Mouse (Mus musculus) heart, embryonic 11.5 days (tissue): ENCODE measurements around the gene Acp7. TPM values are rescaled to one million over a fixed set of nuclear protein-coding genes. Genes with fewer than 3 reads are reported as not detected.
A peak's percentile ranks its signal among the peaks of the same experiment; 100 is the strongest.

Experiments
- ATAC-seq: fragments of 200-750 bp; cut with Nextera tagmentation; replicated peaks from 2 replicates; pipeline ENCODE4 v1.8.0; 2017; ENCODE audit warnings: moderate library complexity; ENCODE audit not compliant: insufficient number of reproducible peaks, low FRiP score, low TSS enrichment
- H3K27ac ChIP-seq: fragments of 300-500 bp; sonication (generic); 2 replicates; pipeline ENCODE4 v1.5.1; 2014; ENCODE audit warnings: mild to moderate bottlenecking, low read depth, low read length
- H3K27me3 ChIP-seq: fragments of 300-500 bp; sonication (generic); 2 replicates; pipeline ENCODE4 v1.6.1; 2014; ENCODE audit warnings: mild to moderate bottlenecking, low read length, mixed read lengths; ENCODE audit not compliant: control insufficient read depth, insufficient read depth
- H3K36me3 ChIP-seq: fragments of 300-500 bp; sonication (generic); 2 replicates; pipeline ENCODE4 v1.6.1; 2014; ENCODE audit warnings: mild to moderate bottlenecking, low read length, moderate library complexity, mixed read lengths; ENCODE audit not compliant: control insufficient read depth, insufficient read depth
- H3K4me1 ChIP-seq: fragments of 300-500 bp; sonication (generic); 2 replicates; pipeline ENCODE4 v1.6.1; 2014; ENCODE audit warnings: low read length; ENCODE audit not compliant: control insufficient read depth, insufficient read depth
- H3K4me2 ChIP-seq: fragments of 300-500 bp; sonication (generic); 2 replicates; pipeline ENCODE4 v1.6.1; 2014; ENCODE audit warnings: mild to moderate bottlenecking, moderate library complexity
- H3K4me3 ChIP-seq: fragments of 300-500 bp; sonication (generic); 2 replicates; pipeline ENCODE4 v1.5.1; 2014; ENCODE audit warnings: low read depth, low read length
- H3K9ac ChIP-seq: fragments of 300-500 bp; sonication (generic); 2 replicates; pipeline ENCODE4 v1.6.1; 2014; ENCODE audit warnings: mild to moderate bottlenecking, low read depth, low read length, moderate library complexity
- H3K9me3 ChIP-seq: fragments of 300-500 bp; sonication (generic); replicated peaks from 2 replicates; pipeline ENCODE4 v1.6.1; 2016; ENCODE audit warnings: low read length; ENCODE audit not compliant: control insufficient read depth
- WGBS: fragments of 180-500 bp; shearing (Covaris S2); extraction: QIAGEN DNeasy Blood & Tissue Kit; methylation state at CpG from one replicate; pipeline ENCODE4 v1.1.7; 2014; ENCODE audit not compliant: insufficient replicate concordance; 5-methylcytosine and 5-hydroxymethylcytosine counted together
- polyA plus RNA-seq: library from polyadenylated mRNA; unstranded; fragments of >200 nt; fragmentation: Nextera tagmentation; extraction: Ambion mirVana; gene quantifications from 2 replicates; pipeline ENCODE4 v1.2.1, GENCODE M21; 2014

Acp7 gene
- polyA plus RNA-seq, 1 experiment from 2014 or later: not detected

DNA sequence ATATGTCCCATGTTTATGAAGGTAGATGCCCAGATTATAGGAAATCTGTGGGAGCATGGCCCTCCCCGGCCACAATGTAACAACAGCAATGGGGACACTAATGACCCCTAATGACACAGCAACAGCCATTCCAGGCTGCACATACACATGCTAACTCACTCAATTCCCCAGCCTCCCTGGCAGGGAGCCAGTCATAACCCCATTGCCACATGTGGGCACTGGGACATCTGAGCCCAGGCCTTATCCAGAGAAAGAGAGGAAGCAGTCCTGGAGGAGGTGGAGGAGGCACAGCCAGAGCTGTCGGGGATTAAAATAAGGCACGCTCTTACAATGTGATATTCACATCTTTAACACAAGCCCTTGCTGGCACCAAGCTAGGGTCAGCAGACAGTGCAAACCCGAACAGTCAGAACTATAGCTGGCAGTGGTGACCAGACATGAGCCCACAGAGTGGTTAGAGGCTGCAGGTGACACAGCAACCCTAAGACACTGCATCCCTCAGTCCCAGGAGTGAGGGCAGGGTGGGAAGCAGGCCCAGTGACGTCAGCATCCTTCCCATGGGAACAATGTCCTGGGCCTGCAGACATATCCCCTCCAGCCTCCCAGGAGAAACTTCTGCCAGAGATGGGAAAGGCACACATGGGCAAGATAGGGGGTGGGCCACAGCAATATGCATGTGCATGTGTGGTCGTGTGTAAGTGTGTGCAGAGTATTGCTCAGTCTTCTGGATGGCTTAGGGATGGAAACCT is 44.3 kb downstream of the Acp7 start:
- H3K4me2 ChIP-seq: no peak overlapping the region
- H3K27ac ChIP-seq: peak overlapping the region; percentile 73
- H3K27me3 ChIP-seq: no peaks in the 10 kb centered on the region
- H3K4me3 ChIP-seq: no peak overlapping the region
- 56% methylated on average over 6 of the region's 6 CpGs for WGBS
- no peak for ATAC-seq
- H3K4me1 ChIP-seq: peaks cover 62% of the 10 kb centered on the region
- H3K36me3 ChIP-seq: no peaks in the 10 kb centered on the region
- no peaks in the 10 kb centered on the region for H3K9me3 ChIP-seq
- H3K9ac ChIP-seq: 0 out of 2 replicates have a peak overlapping the region, but pooled peaks have one; percentile 12

- WGBS: 73% methylated on average over 6 of the region's 6 CpGs
- Histone ChIP-seq H3K27me3 (no peaks in the 10 kb centered on the region), H3K9ac (no peak overlapping the region), H3K36me3 (no peaks in the 10 kb centered on the region), H3K4me2 (no peak overlapping the region), H3K9me3 (no peaks in the 10 kb centered on the region), H3K27ac (peak overlapping the region; percentile 18; the same call in 1 of the 2 replicates), H3K4me3 (no peak overlapping the region), H3K4me1 (peaks cover 62% of the 10 kb centered on the region)
- no peak for ATAC-seq
Observed at GRCm38 (mm10) chr7:28585001-28585400, 46.1 kb downstream of the Acp7 start.

DNA sequence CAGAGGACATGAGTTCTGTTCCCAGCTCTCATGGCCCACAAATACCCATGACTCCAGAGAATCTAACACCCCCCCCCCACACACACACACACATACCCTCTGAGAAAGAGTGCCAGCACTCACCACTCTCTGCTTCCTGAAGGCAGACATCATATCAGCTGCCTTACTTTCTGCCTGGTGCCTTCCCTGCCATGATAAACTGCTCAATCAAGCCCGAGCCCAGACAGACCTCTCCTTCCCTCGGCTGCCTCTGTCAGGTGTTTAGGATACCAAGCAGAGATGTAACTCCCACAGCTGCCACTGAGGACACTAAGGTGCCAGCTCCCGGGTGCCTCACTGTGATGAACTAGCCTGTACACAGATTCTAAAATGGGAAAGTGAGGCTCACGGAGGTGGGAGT is 46.7 kb downstream of the Acp7 start:
- ATAC-seq: no peak
- H3K27ac ChIP-seq: peak overlapping the region; percentile 18; the same call in 1 of the 2 replicates
- H3K4me1 ChIP-seq: peaks cover 62% of the 10 kb centered on the region
- 34% methylated on average over 4 of the region's 4 CpGs for WGBS
- H3K4me2 ChIP-seq: no peak overlapping the region
- no peaks in the 10 kb centered on the region for H3K27me3 ChIP-seq
- no peak overlapping the region for H3K9ac ChIP-seq
- no peak overlapping the region for H3K4me3 ChIP-seq
- H3K36me3 ChIP-seq: no peaks in the 10 kb centered on the region
- H3K9me3 ChIP-seq: no peaks in the 10 kb centered on the region

DNA sequence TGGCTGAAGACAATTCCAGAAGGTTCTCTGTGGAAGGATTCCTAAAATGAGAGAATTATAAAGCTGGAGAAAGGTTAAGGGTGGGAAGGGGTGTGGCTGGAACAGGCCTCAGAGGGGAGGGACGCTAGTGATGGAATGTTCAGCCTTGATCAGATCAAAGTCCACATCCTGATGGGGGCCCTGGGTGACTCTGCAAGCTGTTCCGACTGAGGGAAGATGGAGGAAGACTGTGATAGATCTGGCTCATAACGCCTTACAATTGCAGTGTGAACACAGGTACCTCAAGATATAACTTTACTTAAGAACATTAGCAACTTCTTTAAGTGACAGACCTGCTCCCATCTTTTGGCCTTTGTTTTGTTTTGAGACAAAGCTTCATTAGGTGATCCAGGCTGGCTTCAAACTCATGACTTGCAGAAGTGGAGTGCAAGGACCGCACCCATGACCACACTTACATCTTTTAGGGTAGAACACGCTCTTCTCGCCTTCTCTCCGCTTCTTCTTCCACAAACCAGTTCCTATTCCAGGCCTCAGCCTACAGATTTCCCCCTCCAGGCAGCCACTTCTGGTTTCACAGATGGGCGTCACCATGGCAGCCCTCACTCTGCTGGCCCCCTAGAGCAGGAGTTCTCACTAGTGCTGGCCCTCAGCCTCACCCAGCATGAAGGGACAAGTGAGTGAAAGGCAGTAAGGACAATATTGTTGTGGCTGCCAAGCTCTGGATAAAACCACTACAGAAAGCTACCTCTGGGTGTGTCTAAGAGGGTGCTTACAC is 47.4 kb downstream of the Acp7 start:
- Histone ChIP-seq H3K4me1 (peaks cover 68% of the 10 kb centered on the region), H3K4me2 (no peak overlapping the region), H3K27ac (peak overlapping the region; percentile 18; the same call in 1 of the 2 replicates), H3K9ac (no peak overlapping the region), H3K4me3 (no peak overlapping the region), H3K9me3 (no peaks in the 10 kb centered on the region), H3K36me3 (no peaks in the 10 kb centered on the region), H3K27me3 (no peaks in the 10 kb centered on the region)
- WGBS: 66% methylated on average over 8 of the region's 8 CpGs
- ATAC-seq: no peak

DNA sequence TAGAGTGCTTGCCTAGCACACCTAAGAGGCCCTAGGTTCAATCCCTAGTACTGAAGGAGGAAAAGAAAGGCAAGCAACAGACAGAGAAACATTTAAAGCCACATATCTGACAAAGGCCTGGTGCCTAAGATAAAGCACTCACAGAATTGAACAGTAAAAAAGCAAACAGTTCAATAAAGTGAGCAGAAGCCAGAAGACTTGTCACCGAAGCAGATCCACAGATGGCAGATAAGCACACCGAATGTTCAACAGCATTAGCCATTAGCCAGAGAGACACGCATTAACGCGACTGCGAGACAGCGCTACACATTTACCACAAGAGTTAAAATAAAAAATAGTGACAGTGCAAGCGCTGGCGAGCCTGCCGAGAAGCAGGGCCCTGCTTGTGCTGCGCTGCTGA is 48.3 kb downstream of the Acp7 start:
- H3K9ac ChIP-seq: no peak overlapping the region
- no peaks in the 10 kb centered on the region for H3K36me3 ChIP-seq
- H3K4me3 ChIP-seq: no peak overlapping the region
- H3K9me3 ChIP-seq: no peaks in the 10 kb centered on the region
- 75% methylated on average over 11 of the region's 11 CpGs for WGBS
- H3K27ac ChIP-seq: 0 out of 2 replicates have a peak overlapping the region, but pooled peaks have one; percentile 25
- H3K27me3 ChIP-seq: no peaks in the 10 kb centered on the region
- H3K4me2 ChIP-seq: no peak overlapping the region
- no peak for ATAC-seq
- peaks cover 70% of the 10 kb centered on the region for H3K4me1 ChIP-seq

DNA sequence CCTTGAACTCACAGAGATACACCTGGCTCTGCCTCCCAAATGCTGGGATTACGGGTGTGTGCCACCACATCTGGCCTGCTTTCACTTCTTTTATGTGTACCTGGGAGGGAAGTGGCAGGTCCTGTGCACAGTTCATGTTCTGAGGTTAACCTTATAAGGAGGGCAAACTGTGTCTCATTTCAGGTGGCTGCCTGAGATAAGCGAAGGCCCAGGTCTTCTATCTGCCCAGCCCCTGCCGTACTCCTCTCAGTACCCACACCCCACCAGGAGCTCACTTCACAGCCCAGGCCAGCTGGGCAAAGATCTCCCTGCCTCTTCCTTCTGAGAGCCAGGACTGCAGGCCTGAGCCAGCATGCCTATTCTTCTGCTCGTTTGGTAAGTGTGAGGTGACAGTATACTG is 49.4 kb downstream of the Acp7 start:
- no peak for ATAC-seq
- 77% methylated on average over 4 of the region's 4 CpGs for WGBS
- H3K27ac ChIP-seq: no peak overlapping the region
- H3K27me3 ChIP-seq: no peaks in the 10 kb centered on the region
- H3K4me2 ChIP-seq: no peak overlapping the region
- no peak overlapping the region for H3K4me3 ChIP-seq
- H3K9me3 ChIP-seq: no peaks in the 10 kb centered on the region
- H3K9ac ChIP-seq: no peak overlapping the region
- peaks cover 70% of the 10 kb centered on the region for H3K4me1 ChIP-seq
- H3K36me3 ChIP-seq: no peaks in the 10 kb centered on the region

DNA sequence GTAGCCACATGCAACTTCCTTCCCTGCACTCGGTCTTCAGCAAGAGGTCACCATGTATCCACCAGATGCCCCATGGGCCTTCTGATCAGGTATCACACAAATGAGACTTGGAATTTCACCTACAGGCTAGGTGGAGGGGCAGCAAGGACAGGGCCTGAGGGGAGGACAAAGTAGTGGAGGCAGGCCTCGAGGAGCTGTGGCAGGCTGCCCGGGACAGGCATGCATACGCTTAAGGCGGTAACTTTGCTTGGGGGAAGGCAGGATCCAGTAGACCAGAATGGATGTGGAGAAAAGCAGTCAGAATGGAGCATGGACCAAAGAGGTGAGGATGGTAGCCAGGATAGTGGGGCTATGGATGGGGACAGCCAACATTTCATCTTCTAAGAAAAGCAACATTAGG is 51.3 kb downstream of the Acp7 start:
- ATAC-seq: no peak
- WGBS: 81% methylated on average over 5 of the region's 5 CpGs
- H3K4me1 ChIP-seq: peaks cover 64% of the 10 kb centered on the region

GRCm38 (mm10) chr7:28578543-28579053 is 52.5 kb downstream of the Acp7 start:
- Histone ChIP-seq H3K4me3 (no peak overlapping the region), H3K9me3 (no peaks in the 10 kb centered on the region), H3K27me3 (no peaks in the 10 kb centered on the region), H3K4me2 (no peak overlapping the region), H3K27ac (peak overlapping the region; percentile 76), H3K4me1 (peaks cover 53% of the 10 kb centered on the region), H3K36me3 (no peaks in the 10 kb centered on the region), H3K9ac (no peak overlapping the region)
- ATAC-seq: no peak
- WGBS: 59% methylated on average over 5 of the region's 5 CpGs

More for the DNA sequence above, 51.3 kb downstream of the Acp7 start:
- Histone ChIP-seq H3K9ac (no peak overlapping the region), H3K27ac (no peak overlapping the region), H3K27me3 (no peaks in the 10 kb centered on the region), H3K4me3 (no peak overlapping the region), H3K36me3 (no peaks in the 10 kb centered on the region), H3K9me3 (no peaks in the 10 kb centered on the region), H3K4me2 (no peak overlapping the region)
